Mouse (Mus musculus) retina, adult 2 months (tissue): ENCODE measurements around the gene Pde4a.
"Not testable (repeated sequence)": the region's sequence is repeated elsewhere in the genome, so short reads cannot be mapped to it uniquely, and the experiment has no call there.

Source experiments
- DNase-seq: peaks from one replicate; pipeline ENCODE4 v3.0.0-alpha.2; 2012; ENCODE audit warnings: low read depth, low spot score

The Pde4a gene

GRCm38 (mm10) chr9:21244428-21245112 is 79.1 kb downstream of the Pde4a start:
- no peak for DNase-seq

- DNase-seq: no peak
Measured at GRCm38 (mm10) chr9:21245113-21245487, 79.6 kb downstream of the Pde4a start.

- no peak for DNase-seq
Measured at GRCm38 (mm10) chr9:21246342-21246741, 80.8 kb downstream of the Pde4a start.

GRCm38 (mm10) chr9:21248326-21248725 is 82.8 kb downstream of the Pde4a start, which contains the start of gene S1pr5:
Gene S1pr5, minus strand, starts transcription at chr9:21248443.
- no peak for DNase-seq

GRCm38 (mm10) chr9:21249629-21250508 is 84.4 kb downstream of the Pde4a start:
- no peak for DNase-seq

- no peak for DNase-seq
Measured at GRCm38 (mm10) chr9:21250509-21250908, 85.0 kb downstream of the Pde4a start.

GRCm38 (mm10) chr9:21251116-21251735 is 85.7 kb downstream of the Pde4a start:
- no peak for DNase-seq

GRCm38 (mm10) chr9:21254690-21255089 is 89.2 kb downstream of the Pde4a start:
- no peak for DNase-seq

GRCm38 (mm10) chr9:21256349-21256748 is 90.8 kb downstream of the Pde4a start:
- DNase-seq: not testable (repeated sequence)

- no peak for DNase-seq
Measured at GRCm38 (mm10) chr9:21260491-21261040, 95.1 kb downstream of the Pde4a start.

- DNase-seq: no peak
Measured at GRCm38 (mm10) chr9:21261831-21262230, 96.3 kb downstream of the Pde4a start.
